Mouse (Mus musculus): ENCODE data around the gene Ccdc85b. TPM values are rescaled to one million over a fixed set of nuclear protein-coding genes. Genes with fewer than 3 reads are reported as not detected.

Ccdc85b gene
- polyA plus RNA-seq, 1 experiment from 2014 or later = 7.5 TPM

GRCm38 (mm10) chr19:5431911-5432464 is 25.7 kb downstream of the Ccdc85b start:
- ATAC-seq (replicated peaks; ENCODE audit: insufficient number of reproducible peaks, low FRiP score, low TSS enrichment, low read depth) (no peak), DNase-seq (ENCODE audit: low spot score) (no peak)
- Histone ChIP-seq H3K27me3 (ENCODE audit: control insufficient read depth, insufficient read depth, low read length) (no peaks in the 10 kb centered on the region), H3K36me3 (replicated peaks; ENCODE audit: control insufficient read depth, insufficient read depth, low read depth, low read length) (no peaks in the 10 kb centered on the region), H3K4me3 (ENCODE audit: low read depth, low read length) (no peak overlapping the region), H3K27ac (replicated peaks; ENCODE audit: low read depth, low read length) (no peak overlapping the region), H3K9me3 (replicated peaks; ENCODE audit: control insufficient read depth, low read length) (no peaks in the 10 kb centered on the region), H3K9ac (replicated peaks; ENCODE audit: low read length) (no peak overlapping the region), H3K4me1 (ENCODE audit: control insufficient read depth, insufficient read depth, low read length) (peaks cover 4% of the 10 kb centered on the region; the same call in 1 of the 2 replicates), H3K4me2 (ENCODE audit: low read depth, low read length) (no peak overlapping the region)
- 81% methylated on average over 4 of the region's 4 CpGs for WGBS

GRCm38 (mm10) chr19:5430408-5430807 is 27.3 kb downstream of the Ccdc85b start:
- H3K36me3 ChIP-seq (replicated peaks; ENCODE audit: control insufficient read depth, insufficient read depth, low read depth, low read length) = peaks cover 3% of the 10 kb centered on the region; the same call in 1 of the 2 replicates
- no peaks in the 10 kb centered on the region for H3K9me3 ChIP-seq (replicated peaks; ENCODE audit: control insufficient read depth, low read length)
- H3K9ac ChIP-seq (replicated peaks; ENCODE audit: low read length) = no peak overlapping the region
- 86% methylated on average over 1 of the region's 1 CpGs for WGBS
- no peak overlapping the region for H3K4me3 ChIP-seq (ENCODE audit: low read depth, low read length)
- H3K27me3 ChIP-seq (ENCODE audit: control insufficient read depth, insufficient read depth, low read length) = no peaks in the 10 kb centered on the region
- ATAC-seq (replicated peaks; ENCODE audit: insufficient number of reproducible peaks, low FRiP score, low TSS enrichment, low read depth) = no peak
- no peak overlapping the region for H3K27ac ChIP-seq (replicated peaks; ENCODE audit: low read depth, low read length)
- no peak for DNase-seq (ENCODE audit: low spot score)
- no peak overlapping the region for H3K4me2 ChIP-seq (ENCODE audit: low read depth, low read length)
- peaks cover 10% of the 10 kb centered on the region; the same call in 1 of the 2 replicates for H3K4me1 ChIP-seq (ENCODE audit: control insufficient read depth, insufficient read depth, low read length)

DNA sequence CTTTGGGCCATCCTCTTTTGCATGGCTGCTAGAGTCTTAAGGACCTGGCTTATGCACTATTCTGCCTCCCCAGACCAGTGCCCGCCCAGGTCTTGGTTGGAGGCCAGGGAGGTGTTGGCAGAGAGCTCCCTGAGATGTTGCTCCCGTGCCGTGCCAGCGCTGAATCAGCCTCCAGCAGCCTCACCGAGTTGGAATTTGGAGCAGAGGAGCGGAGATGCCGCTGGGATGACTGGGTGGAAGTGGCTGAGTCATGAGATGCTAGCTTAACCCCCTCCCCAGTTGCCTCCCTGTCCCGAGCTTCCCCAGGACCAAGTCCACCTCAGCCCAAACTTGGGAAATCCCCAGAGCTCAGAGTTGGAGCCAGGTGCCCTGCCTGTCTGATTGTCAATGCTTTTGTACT is 27.9 kb downstream of the Ccdc85b start:
- Histone ChIP-seq H3K27me3 (ENCODE audit: control insufficient read depth, insufficient read depth, low read length) (no peaks in the 10 kb centered on the region), H3K4me3 (ENCODE audit: low read depth, low read length) (no peak overlapping the region), H3K36me3 (replicated peaks; ENCODE audit: control insufficient read depth, insufficient read depth, low read depth, low read length) (peaks cover 3% of the 10 kb centered on the region; the same call in 1 of the 2 replicates), H3K4me2 (ENCODE audit: low read depth, low read length) (no peak overlapping the region), H3K9me3 (replicated peaks; ENCODE audit: control insufficient read depth, low read length) (no peaks in the 10 kb centered on the region), H3K9ac (replicated peaks; ENCODE audit: low read length) (no peak overlapping the region), H3K27ac (replicated peaks; ENCODE audit: low read depth, low read length) (no peak overlapping the region), H3K4me1 (ENCODE audit: control insufficient read depth, insufficient read depth, low read length) (peaks cover 10% of the 10 kb centered on the region; the same call in 1 of the 2 replicates)
- no peak for ATAC-seq (replicated peaks; ENCODE audit: insufficient number of reproducible peaks, low FRiP score, low TSS enrichment, low read depth)
- WGBS = 80% methylated on average over 8 of the region's 8 CpGs
- DNase-seq (ENCODE audit: low spot score) = no peak

GRCm38 (mm10) chr19:5429219-5429618 is 28.5 kb downstream of the Ccdc85b start:
- 89% methylated on average over 4 of the region's 4 CpGs for WGBS

GRCm38 (mm10) chr19:5428083-5428482 is 29.6 kb downstream of the Ccdc85b start:
- Histone ChIP-seq H3K27me3 (ENCODE audit: control insufficient read depth, insufficient read depth, low read length) (no peaks in the 10 kb centered on the region), H3K9ac (replicated peaks; ENCODE audit: low read length) (no peak overlapping the region), H3K9me3 (replicated peaks; ENCODE audit: control insufficient read depth, low read length) (no peaks in the 10 kb centered on the region), H3K36me3 (replicated peaks; ENCODE audit: control insufficient read depth, insufficient read depth, low read depth, low read length) (peaks cover 4% of the 10 kb centered on the region), H3K27ac (replicated peaks; ENCODE audit: low read depth, low read length) (no peak overlapping the region), H3K4me1 (ENCODE audit: control insufficient read depth, insufficient read depth, low read length) (peaks cover 12% of the 10 kb centered on the region), H3K4me2 (ENCODE audit: low read depth, low read length) (no peak overlapping the region), H3K4me3 (ENCODE audit: low read depth, low read length) (no peak overlapping the region)
- DNase-seq (ENCODE audit: low spot score) (peak; percentile 70), ATAC-seq (replicated peaks; ENCODE audit: insufficient number of reproducible peaks, low FRiP score, low TSS enrichment, low read depth) (no peak)
- 87% methylated on average over 2 of the region's 2 CpGs for WGBS

More at GRCm38 (mm10) chr19:5429219-5429618, 28.5 kb downstream of the Ccdc85b start:
- no peak for ATAC-seq (replicated peaks; ENCODE audit: insufficient number of reproducible peaks, low FRiP score, low TSS enrichment, low read depth)
- Histone ChIP-seq H3K36me3 (replicated peaks; ENCODE audit: control insufficient read depth, insufficient read depth, low read depth, low read length) (peaks cover 3% of the 10 kb centered on the region; the same call in 1 of the 2 replicates), H3K4me3 (ENCODE audit: low read depth, low read length) (no peak overlapping the region), H3K9ac (replicated peaks; ENCODE audit: low read length) (no peak overlapping the region), H3K27ac (replicated peaks; ENCODE audit: low read depth, low read length) (no peak overlapping the region), H3K9me3 (replicated peaks; ENCODE audit: control insufficient read depth, low read length) (no peaks in the 10 kb centered on the region), H3K27me3 (ENCODE audit: control insufficient read depth, insufficient read depth, low read length) (no peaks in the 10 kb centered on the region), H3K4me1 (ENCODE audit: control insufficient read depth, insufficient read depth, low read length) (peaks cover 10% of the 10 kb centered on the region; the same call in 1 of the 2 replicates), H3K4me2 (ENCODE audit: low read depth, low read length) (no peak overlapping the region)
- DNase-seq (ENCODE audit: low spot score) = no peak

DNA sequence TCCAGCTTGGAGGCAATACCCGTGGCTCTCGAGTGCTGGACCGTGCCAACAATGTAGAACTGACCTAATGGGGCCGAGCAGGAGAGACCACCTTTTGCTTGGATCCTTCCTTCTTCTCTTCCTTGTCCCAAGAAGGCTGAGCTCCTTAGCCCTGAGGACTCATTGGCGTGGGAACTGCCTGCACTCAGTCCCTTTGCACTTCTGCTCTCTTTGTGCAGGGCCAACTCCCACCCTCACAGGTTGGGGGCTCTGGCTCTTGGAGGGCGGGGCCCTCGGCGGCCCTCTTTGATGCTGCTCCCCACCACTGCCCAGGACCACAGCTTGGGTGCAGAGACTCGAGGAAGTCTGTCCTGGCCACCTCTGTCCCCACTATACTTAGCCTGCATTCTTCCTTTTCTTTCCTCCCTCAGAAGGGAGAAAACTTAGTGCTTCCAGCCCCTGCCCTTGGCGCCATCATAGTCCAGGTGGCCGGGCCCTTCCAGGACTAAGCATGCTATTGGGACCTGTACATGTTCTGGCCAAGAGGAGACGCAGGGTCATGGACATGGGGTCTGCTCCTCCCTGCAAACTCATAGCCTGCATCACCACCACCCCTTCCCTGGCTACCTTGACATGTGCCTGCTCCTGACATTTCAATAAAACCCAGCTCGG is 30.9 kb downstream of the Ccdc85b start:
- Histone ChIP-seq H3K4me2 (ENCODE audit: low read depth, low read length) (no peak overlapping the region), H3K4me3 (ENCODE audit: low read depth, low read length) (no peak overlapping the region), H3K9me3 (replicated peaks; ENCODE audit: control insufficient read depth, low read length) (no peaks in the 10 kb centered on the region), H3K27ac (replicated peaks; ENCODE audit: low read depth, low read length) (no peak overlapping the region), H3K27me3 (ENCODE audit: control insufficient read depth, insufficient read depth, low read length) (no peaks in the 10 kb centered on the region), H3K36me3 (replicated peaks; ENCODE audit: control insufficient read depth, insufficient read depth, low read depth, low read length) (peaks cover 6% of the 10 kb centered on the region), H3K4me1 (ENCODE audit: control insufficient read depth, insufficient read depth, low read length) (peaks cover 13% of the 10 kb centered on the region), H3K9ac (replicated peaks; ENCODE audit: low read length) (no peak overlapping the region)
- WGBS = 91% methylated on average over 13 of the region's 13 CpGs
- ATAC-seq (replicated peaks; ENCODE audit: insufficient number of reproducible peaks, low FRiP score, low TSS enrichment, low read depth) = no peak
- no peak for DNase-seq (ENCODE audit: low spot score)

- Histone ChIP-seq H3K9me3 (replicated peaks; ENCODE audit: control insufficient read depth, low read length) (no peaks in the 10 kb centered on the region), H3K4me2 (ENCODE audit: low read depth, low read length) (peak overlapping the region; percentile 82), H3K27me3 (ENCODE audit: control insufficient read depth, insufficient read depth, low read length) (no peaks in the 10 kb centered on the region), H3K4me1 (ENCODE audit: control insufficient read depth, insufficient read depth, low read length) (peaks cover 13% of the 10 kb centered on the region), H3K27ac (replicated peaks; ENCODE audit: low read depth, low read length) (no peak overlapping the region), H3K9ac (replicated peaks; ENCODE audit: low read length) (peak overlapping the region; percentile 94), H3K4me3 (ENCODE audit: low read depth, low read length) (peak overlapping the region; percentile 76), H3K36me3 (replicated peaks; ENCODE audit: control insufficient read depth, insufficient read depth, low read depth, low read length) (peaks cover 6% of the 10 kb centered on the region)
- DNase-seq (ENCODE audit: low spot score) (no peak), ATAC-seq (replicated peaks; ENCODE audit: insufficient number of reproducible peaks, low FRiP score, low TSS enrichment, low read depth) (no peak)
- WGBS = 90% methylated on average over 18 of the region's 18 CpGs
Measured at GRCm38 (mm10) chr19:5425906-5426565, 31.7 kb downstream of the Ccdc85b start.

Data from embryonic facial prominence, embryonic 11.5 days (tissue).